Mouse (Mus musculus) MEL (cell line): ENCODE measurements around the gene Lsp1. TPM values are rescaled to one million over a fixed set of nuclear protein-coding genes. Genes with fewer than 3 reads are reported as not detected.

Experiments
- DNase-seq: peaks from one replicate; pipeline ENCODE4 v3.0.0; 2011; ENCODE audit warnings: low read depth, low spot score
- H3K27ac ChIP-seq: 2 replicates; pipeline ENCODE4 v1.5.1; 2012; ENCODE audit warnings: low read depth, mild to moderate bottlenecking, control low read depth, low read length, moderate library complexity; ENCODE audit not compliant: control insufficient read depth
- H3K27me3 ChIP-seq, 2 experiments: fragments of 150-350 bp in 1 of 2; sonication (generic) in 1 of 2; 2 replicates each; pipeline ENCODE4 v1.6.1; 2012; ENCODE audit warnings: low read length in 2 of 2, mild to moderate bottlenecking in 2 of 2, improper control_type of control experiment in 1 of 2, moderate library complexity in 1 of 2; ENCODE audit not compliant: insufficient read depth in 2 of 2, control insufficient read depth in 1 of 2
- H3K36me3 ChIP-seq, 2 experiments: 2 replicates each; pipeline ENCODE4 v1.6.1; 2012 to 2014; ENCODE audit warnings: low read length in 2 of 2, improper control_type of control experiment in 1 of 2, inconsistent platforms in 1 of 2, mild to moderate bottlenecking in 1 of 2; ENCODE audit not compliant: insufficient read depth in 2 of 2, control insufficient read depth in 1 of 2
- H3K4me1 ChIP-seq, 2 experiments: fragments of 150-350 bp in 1 of 2; sonication (generic) in 1 of 2; 2 replicates each; pipeline ENCODE4 v1.6.1; 2012; ENCODE audit warnings: low read length in 2 of 2, improper control_type of control experiment in 1 of 2, mild to moderate bottlenecking in 1 of 2; ENCODE audit not compliant: insufficient read depth in 2 of 2, control insufficient read depth in 1 of 2
- H3K4me3 ChIP-seq, 2 experiments: fragments of 150-350 bp in 1 of 2; sonication (generic) in 1 of 2; 2 replicates each; pipeline ENCODE4 v1.5.1; 2012; ENCODE audit warnings: low read depth in 2 of 2, low read length in 2 of 2, mild to moderate bottlenecking in 2 of 2, moderate library complexity in 2 of 2, control low read depth in 1 of 2, improper control_type of control experiment in 1 of 2; ENCODE audit not compliant: control insufficient read depth in 1 of 2, insufficient read depth in 1 of 2
- H3K79me2 ChIP-seq: 2 replicates; pipeline ENCODE4 v1.6.1; 2012; ENCODE audit warnings: mild to moderate bottlenecking, low read length, moderate library complexity; ENCODE audit not compliant: control insufficient read depth, poor library complexity, insufficient read depth
- H3K9ac ChIP-seq: 2 replicates; pipeline ENCODE4 v1.6.1; 2012; ENCODE audit warnings: low read depth, mild to moderate bottlenecking, control low read depth, low read length, moderate library complexity; ENCODE audit not compliant: control insufficient read depth, poor library complexity, severe bottlenecking
- H3K9me3 ChIP-seq: fragments of 150-350 bp; sonication (generic); replicated peaks from 2 replicates; pipeline ENCODE4 v1.6.1; 2012; ENCODE audit warnings: mild to moderate bottlenecking, low read length, improper control_type of control experiment, moderate library complexity; ENCODE audit not compliant: insufficient read depth
- BHLHE40 ChIP-seq: IDR thresholded peaks from 2 replicates; pipeline ENCODE4 v1.6.1; 2012; ENCODE audit warnings: low read depth, mild to moderate bottlenecking, inconsistent platforms, low read length, improper control_type of control experiment, borderline replicate concordance
- CHD1 ChIP-seq: IDR thresholded peaks from 2 replicates; pipeline ENCODE4 v1.6.1; 2012; ENCODE audit warnings: low read depth, mild to moderate bottlenecking, inconsistent platforms, low read length, improper control_type of control experiment
- CTCF ChIP-seq, 3 experiments: IDR thresholded peaks in 2 of 3; conservative IDR thresholded peaks in 1 of 3; 2 replicates each; pipeline ENCODE4 v1.5.1; 2011 to 2012; ENCODE audit warnings: low read length in 3 of 3, low read depth in 2 of 3, mild to moderate bottlenecking in 2 of 3, improper control_type of control experiment in 1 of 3, inconsistent platforms in 1 of 3, mixed read lengths in 1 of 3, moderate library complexity in 1 of 3; ENCODE audit not compliant: control insufficient read depth in 1 of 3, insufficient read depth in 1 of 3, poor library complexity in 1 of 3, severe bottlenecking in 1 of 3
- ELF1 ChIP-seq: IDR thresholded peaks from 2 replicates; pipeline ENCODE4 v1.6.1; 2014; ENCODE audit warnings: low read depth, mild to moderate bottlenecking, inconsistent platforms, low read length, improper control_type of control experiment, moderate library complexity
- GATA1 ChIP-seq: IDR thresholded peaks from 2 replicates; pipeline ENCODE4 v1.6.1; 2011; ENCODE audit warnings: low read depth, low read length, improper control_type of control experiment
- JUND ChIP-seq: IDR thresholded peaks from 2 replicates; pipeline ENCODE4 v1.6.1; 2011; ENCODE audit warnings: low read depth, mild to moderate bottlenecking, improper control_type of control experiment, low read length
- MAFK ChIP-seq: IDR thresholded peaks from 2 replicates; pipeline ENCODE4 v1.6.1; 2011; ENCODE audit warnings: low read depth, mild to moderate bottlenecking, low read length, improper control_type of control experiment, borderline replicate concordance
- MXI1 ChIP-seq: IDR thresholded peaks from 2 replicates; pipeline ENCODE4 v1.6.1; 2011; ENCODE audit warnings: mild to moderate bottlenecking, low read depth, low read length, improper control_type of control experiment
- MYB ChIP-seq: IDR thresholded peaks from 2 replicates; pipeline ENCODE4 v1.6.1; 2011; ENCODE audit warnings: mild to moderate bottlenecking, low read depth, low read length, improper control_type of control experiment
- MYC ChIP-seq: IDR thresholded peaks from 2 replicates; pipeline ENCODE4 v1.6.1; 2011; ENCODE audit warnings: low read depth, mild to moderate bottlenecking, low read length, improper control_type of control experiment, moderate library complexity
- NELFE ChIP-seq: IDR thresholded peaks from 2 replicates; pipeline ENCODE4 v1.6.1; 2011; ENCODE audit warnings: low read depth, low read length, improper control_type of control experiment
- POLR2A ChIP-seq, 2 experiments: IDR thresholded peaks; 2 replicates each; pipeline ENCODE4 v1.6.1; 2011 to 2012; ENCODE audit warnings: low read length in 2 of 2, mild to moderate bottlenecking in 2 of 2, control low read depth in 1 of 2, improper control_type of control experiment in 1 of 2, low read depth in 1 of 2, moderate library complexity in 1 of 2; ENCODE audit not compliant: control insufficient read depth in 1 of 2, insufficient read depth in 1 of 2, poor library complexity in 1 of 2
- POLR2AphosphoS2 ChIP-seq: IDR thresholded peaks from 2 replicates; pipeline ENCODE4 v1.6.1; 2011; ENCODE audit warnings: low read length, improper control_type of control experiment
- RAD21 ChIP-seq: IDR thresholded peaks from 2 replicates; pipeline ENCODE4 v1.6.1; 2011; ENCODE audit warnings: mild to moderate bottlenecking, low read depth, low read length, improper control_type of control experiment
- SIN3A ChIP-seq: IDR thresholded peaks from 2 replicates; pipeline ENCODE4 v1.6.1; 2012; ENCODE audit warnings: low read length, improper control_type of control experiment, inconsistent platforms
- SMC3 ChIP-seq: IDR thresholded peaks from 2 replicates; pipeline ENCODE4 v1.6.1; 2011; ENCODE audit warnings: low read depth, low read length, improper control_type of control experiment
- TCF12 ChIP-seq: IDR thresholded peaks from 2 replicates; pipeline ENCODE4 v1.6.1; 2014; ENCODE audit warnings: low read depth, mild to moderate bottlenecking, inconsistent platforms, low read length, improper control_type of control experiment, moderate library complexity
- UBTF ChIP-seq: IDR thresholded peaks from 2 replicates; pipeline ENCODE4 v1.6.1; 2012; ENCODE audit warnings: low read depth, mild to moderate bottlenecking, inconsistent platforms, low read length, improper control_type of control experiment, moderate library complexity, borderline replicate concordance; ENCODE audit not compliant: insufficient read depth
- USF1 ChIP-seq: IDR thresholded peaks from 2 replicates; pipeline ENCODE4 v1.6.1; 2014; ENCODE audit warnings: low read depth, mild to moderate bottlenecking, inconsistent platforms, low read length, improper control_type of control experiment, moderate library complexity
- ZMIZ1 ChIP-seq: IDR thresholded peaks from 2 replicates; pipeline ENCODE4 v1.6.1; 2012; ENCODE audit warnings: low read depth, mild to moderate bottlenecking, inconsistent platforms, low read length, improper control_type of control experiment, moderate library complexity
- polyA plus RNA-seq, 2 experiments: library from polyadenylated mRNA; stranded (reverse) in 1 of 2; unstranded in 1 of 2; fragments of >175 nt in 1 of 2; fragments of >200 nt in 1 of 2; gene quantifications; 2 replicates each; pipeline versions ENCODE4 v1.2.1 to v1.2.4; 2012; ENCODE audit warnings: low replicate concordance in 2 of 2, low read depth in 1 of 2; ENCODE audit not compliant: insufficient read length in 2 of 2, insufficient read depth in 1 of 2, missing spikeins in 1 of 2
- total RNA-seq: library from RNA; depleted of rRNA; stranded (reverse); fragments of 300-350 nt; gene quantifications from 2 replicates; pipeline ENCODE4 v1.2.3, GENCODE M21; 2012

The Lsp1 gene
- total and polyA plus RNA-seq, 3 experiments: not detected

- Histone ChIP-seq H3K9ac (no peak overlapping the region), H3K36me3 (no peaks in the 10 kb centered on the region), H3K4me1 (no peaks in the 10 kb centered on the region), H3K27me3 (peaks cover 2 to 7% of the 10 kb centered on the region in 2 experiments; a peak in 3 of 4 replicates), H3K79me2 (no peaks in the 10 kb centered on the region), H3K4me3 (no peak overlapping the region), H3K9me3 (no peaks in the 10 kb centered on the region), H3K27ac (no peak overlapping the region)
- TF ChIP-seq NELFE (no peak), CHD1 (no peak), ELF1 (no peak), GATA1 (no peak), USF1 (no peak), SMC3 (no peak), ZMIZ1 (no peak), UBTF (no peak), MAFK (no peak), TCF12 (no peak)
- no peak for DNase-seq
Observed at GRCm38 (mm10) chr7:142514048-142514447, 53.4 kb downstream of the Lsp1 start.

DNA sequence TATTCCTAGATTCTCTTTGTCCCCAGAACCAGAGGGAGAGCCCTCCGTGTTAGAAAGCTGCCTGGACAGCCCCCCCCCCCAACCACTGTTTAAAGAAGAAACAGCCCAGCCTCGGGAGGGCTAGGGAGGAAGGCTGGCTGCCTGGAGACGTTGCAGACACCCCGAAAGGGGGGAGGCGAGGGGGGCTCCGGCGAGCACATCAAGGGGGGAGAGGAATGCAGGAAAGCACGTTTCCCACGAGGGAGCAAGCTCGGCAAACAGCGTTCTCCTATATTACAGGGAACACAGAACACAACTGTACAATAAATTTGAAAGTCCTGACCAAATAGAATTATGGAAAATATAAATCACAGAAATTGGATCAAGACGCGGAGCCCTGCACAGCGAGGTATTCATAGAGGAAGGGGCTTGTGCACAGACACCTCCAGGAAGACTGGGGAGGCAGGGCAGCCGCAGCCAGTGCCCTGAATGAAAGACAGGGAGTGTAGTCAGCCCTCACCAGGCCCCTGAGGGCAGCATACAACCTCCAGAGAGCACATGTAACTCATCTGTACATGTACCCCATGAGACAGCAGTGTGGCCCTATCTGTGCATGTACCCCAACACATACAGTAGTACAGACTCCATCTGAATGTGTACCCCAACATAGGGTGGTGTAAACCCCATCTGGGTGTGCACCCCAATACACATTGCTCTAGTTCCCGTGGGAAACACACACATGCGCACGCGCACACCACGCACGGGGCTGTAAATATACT lies 55.8 kb downstream of the Lsp1 start:
- Histone ChIP-seq H3K27ac (no peak overlapping the region), H3K9me3 (no peaks in the 10 kb centered on the region), H3K4me3 (no peak overlapping the region), H3K79me2 (no peaks in the 10 kb centered on the region), H3K9ac (no peak overlapping the region), H3K27me3 (peaks cover 2 to 10% of the 10 kb centered on the region in 2 experiments; a peak in 3 of 4 replicates), H3K4me1 (no peaks in the 10 kb centered on the region), H3K36me3 (no peaks in the 10 kb centered on the region)
- DNase-seq: no peak
- TF ChIP-seq CTCF (IDR thresholded peaks at IDR 0.05 in 2 of 3, conservative IDR thresholded peaks at IDR 0.05 in 1 of 3; ENCODE audit: control insufficient read depth in 1 of 3, insufficient read depth in 1 of 3, low read depth in 2 of 3, low read length in 3 of 3, poor library complexity in 1 of 3, severe bottlenecking in 1 of 3) (no peak), POLR2AphosphoS2 (no peak), MYC (no peak), JUND (no peak), MYB (no peak), MXI1 (no peak), RAD21 (no peak), SIN3A (no peak), TCF12 (no peak), POLR2A (IDR thresholded peaks at IDR 0.05; ENCODE audit: control insufficient read depth in 1 of 2, insufficient read depth in 1 of 2, low read depth in 1 of 2, low read length in 2 of 2, poor library complexity in 1 of 2) (no peak), BHLHE40 (no peak), MAFK (no peak)
